Mouse (Mus musculus) thymus, postnatal 25 days (tissue): Measurements from ENCODE around the gene Kdm5a.

Experiments
- DNase-seq: peaks from one replicate; pipeline ENCODE4 v3.0.0; 2022

The Kdm5a gene

GRCm38 (mm10) chr6:120363688-120364522 is at the start of gene Kdm5a, which contains the start of gene Ccdc77:
Gene Kdm5a (plus strand): TSS chr6:120364124.
Gene Ccdc77 (minus strand): TSS chr6:120364374.
- DNase-seq = peak; percentile 93

GRCm38 (mm10) chr6:120318303-120318940 is 45.5 kb upstream of the Kdm5a start:
- no peak for DNase-seq

- DNase-seq = no peak
These were observed 44.8 kb upstream of the Kdm5a start for GRCm38 (mm10) chr6:120319129-120319528.

GRCm38 (mm10) chr6:120320369-120320768 is 43.6 kb upstream of the Kdm5a start:
- DNase-seq = no peak

GRCm38 (mm10) chr6:120324295-120324927 is 39.5 kb upstream of the Kdm5a start:
- peak; percentile 40 for DNase-seq

GRCm38 (mm10) chr6:120332351-120332750 is 31.6 kb upstream of the Kdm5a start:
- no peak for DNase-seq

GRCm38 (mm10) chr6:120343992-120344391 is 19.9 kb upstream of the Kdm5a start:
- DNase-seq = no peak

- DNase-seq = no peak
These were observed 14.9 kb upstream of the Kdm5a start for GRCm38 (mm10) chr6:120349018-120349417.

- DNase-seq = no peak
These were observed 7.4 kb upstream of the Kdm5a start for GRCm38 (mm10) chr6:120356478-120356877.

GRCm38 (mm10) chr6:120356951-120357945 is 6.7 kb upstream of the Kdm5a start:
- DNase-seq = peak; percentile 82

GRCm38 (mm10) chr6:120362124-120362523 is 1.8 kb upstream of the Kdm5a start:
- DNase-seq = no peak

- no peak for DNase-seq
These were observed 893 bp upstream of the Kdm5a start for GRCm38 (mm10) chr6:120362774-120363687.

- DNase-seq = no peak
These were observed 590 bp downstream of the Kdm5a start for GRCm38 (mm10) chr6:120364523-120364905.

GRCm38 (mm10) chr6:120365051-120365450 is 1.1 kb downstream of the Kdm5a start:
- peak; percentile 14 for DNase-seq

- no peak for DNase-seq
These were observed 12.8 kb downstream of the Kdm5a start for GRCm38 (mm10) chr6:120376736-120377135.

- no peak for DNase-seq
These were observed 26.1 kb downstream of the Kdm5a start for GRCm38 (mm10) chr6:120390054-120390453.

- no peak for DNase-seq
These were observed 28.9 kb downstream of the Kdm5a start for GRCm38 (mm10) chr6:120392811-120393210.

GRCm38 (mm10) chr6:120395622-120396345 is 31.9 kb downstream of the Kdm5a start:
- no peak for DNase-seq

GRCm38 (mm10) chr6:120403936-120404335 is 40.0 kb downstream of the Kdm5a start:
- no peak for DNase-seq

GRCm38 (mm10) chr6:120438161-120438560 is 74.2 kb downstream of the Kdm5a start:
- DNase-seq = no peak
